Mouse (Mus musculus) hindbrain, postnatal 0 days (tissue): ENCODE results near the gene Slc11a2. TPM values are rescaled to one million over a fixed set of nuclear protein-coding genes. Genes with fewer than 3 reads are reported as not detected.

Experiments used
- ATAC-seq: fragments of 200-750 bp; cut with Nextera tagmentation; 2 replicates; pipeline ENCODE4 v1.8.0; 2017; ENCODE audit warnings: mild to moderate bottlenecking, moderate TSS enrichment, moderate library complexity
- DNase-seq: peaks from one replicate; pipeline ENCODE4 v3.0.0-alpha.2; 2015; ENCODE audit warnings: low spot score
- H3K27ac ChIP-seq: fragments of 300-500 bp; sonication (generic); 2 replicates; pipeline ENCODE4 v1.5.1; 2014; ENCODE audit warnings: mild to moderate bottlenecking
- H3K27me3 ChIP-seq: fragments of 300-500 bp; sonication (generic); 2 replicates; pipeline ENCODE4 v1.6.1; 2014; ENCODE audit warnings: low read length, mixed read lengths; ENCODE audit not compliant: insufficient read depth
- H3K36me3 ChIP-seq: fragments of 300-500 bp; sonication (generic); 2 replicates; pipeline ENCODE4 v1.6.1; 2014; ENCODE audit warnings: low read length, mixed read lengths; ENCODE audit not compliant: insufficient read depth
- H3K4me1 ChIP-seq: fragments of 300-500 bp; sonication (generic); 2 replicates; pipeline ENCODE4 v1.6.1; 2014; ENCODE audit warnings: antibody characterized with exemption, low read length, mixed read lengths; ENCODE audit not compliant: insufficient read depth
- H3K4me2 ChIP-seq: fragments of 300-500 bp; sonication (generic); 2 replicates; pipeline ENCODE4 v1.6.1; 2014; ENCODE audit warnings: low read depth, mild to moderate bottlenecking, low read length, moderate library complexity, mixed read lengths
- H3K4me3 ChIP-seq: fragments of 300-500 bp; sonication (generic); 2 replicates; pipeline ENCODE4 v1.5.1; 2014; ENCODE audit warnings: low read length
- H3K9ac ChIP-seq: fragments of 300-500 bp; sonication (generic); replicated peaks from 2 replicates; pipeline ENCODE4 v1.6.1; 2014; ENCODE audit warnings: mild to moderate bottlenecking, low read length, moderate library complexity, mixed read lengths
- H3K9me3 ChIP-seq: fragments of 300-500 bp; sonication (generic); 2 replicates; pipeline ENCODE4 v1.6.1; 2016; ENCODE audit warnings: low read length, mixed read lengths
- CTCF ChIP-seq: IDR thresholded peaks from 2 replicates; pipeline ENCODE4 v1.5.1; 2016; ENCODE audit warnings: antibody characterized with exemption, control low read depth, low read depth
- WGBS: fragments of 180-500 bp; shearing (Covaris S2); extraction: QIAGEN DNeasy Blood & Tissue Kit; methylation state at CpG from one replicate; pipeline ENCODE4 v1.1.7; 2014; 5-methylcytosine and 5-hydroxymethylcytosine counted together
- polyA plus RNA-seq: library from polyadenylated mRNA; unstranded; fragments of >200 nt; fragmentation: Nextera tagmentation; extraction: Ambion mirVana; gene quantifications from 2 replicates; pipeline ENCODE4 v1.2.1, GENCODE M21; 2015
- total RNA-seq: library from RNA; depleted of rRNA; stranded (reverse); fragments of >200 nt; gene quantifications from 2 replicates; pipeline ENCODE4 v1.2.3, GENCODE M21; 2014; rRNA removed

The Slc11a2 gene
- total RNA-seq (25.1 and 40.1 TPM in 2 replicates), polyA plus RNA-seq (14.5 and 18.5 TPM in 2 replicates)

DNA sequence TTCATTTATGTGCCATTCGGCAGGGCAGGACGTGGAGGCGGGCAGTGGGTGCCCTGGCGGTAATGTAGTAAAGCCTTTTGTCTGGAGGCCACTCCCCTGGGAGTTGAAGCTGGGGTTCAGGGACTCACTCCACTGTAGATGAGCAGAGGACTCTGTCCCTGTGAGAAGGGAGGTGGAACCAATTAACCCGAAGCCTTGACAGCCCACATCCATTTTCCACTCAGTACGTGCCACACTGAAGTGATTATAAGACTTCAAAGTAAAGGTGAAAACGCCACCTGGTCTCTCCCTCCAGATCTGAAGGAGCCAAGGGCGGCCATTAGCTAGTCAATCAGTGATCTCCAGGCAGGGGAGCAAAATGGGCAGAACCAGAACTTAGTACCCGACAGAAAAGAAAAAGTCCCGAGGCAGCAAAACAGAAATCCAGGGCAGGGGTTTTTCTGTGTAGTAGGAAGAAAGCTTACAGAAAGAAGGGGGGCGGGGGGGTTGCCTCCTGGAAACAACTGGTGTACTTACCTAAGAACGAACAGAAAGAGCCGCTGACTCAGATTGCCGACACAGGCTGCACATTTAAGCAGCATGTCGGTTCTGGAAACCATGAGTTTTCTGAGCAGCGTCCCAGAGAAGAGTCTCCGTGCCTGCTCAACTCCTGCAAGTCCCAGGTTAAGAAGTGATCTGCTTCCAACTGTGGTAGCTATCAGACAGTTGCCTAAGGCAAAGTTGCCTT lies at the start of gene Slc11a2:
Gene Slc11a2 (minus strand): TSS at position 677 of the 727 bp plus-strand sequence.
- no peak for TF ChIP-seq CTCF
- H3K36me3 ChIP-seq, result no peaks in the 10 kb centered on the region
- 27% methylated on average over 17 of the region's 17 CpGs for WGBS
- H3K9me3 ChIP-seq, result no peaks in the 10 kb centered on the region
- no peak within 1 kb of the TSS for H3K27ac ChIP-seq
- no peak for ATAC-seq
- H3K27me3 ChIP-seq, result no peaks in the 10 kb centered on the region
- DNase-seq, result no peak
- H3K4me3 ChIP-seq, result peak within 1 kb of the TSS; percentile 90
- H3K9ac ChIP-seq, result no peak within 1 kb of the TSS
- peak within 1 kb of the TSS; percentile 97 for H3K4me2 ChIP-seq
- peaks cover 13% of the 10 kb centered on the region; the same call in 1 of the 2 replicates for H3K4me1 ChIP-seq

DNA sequence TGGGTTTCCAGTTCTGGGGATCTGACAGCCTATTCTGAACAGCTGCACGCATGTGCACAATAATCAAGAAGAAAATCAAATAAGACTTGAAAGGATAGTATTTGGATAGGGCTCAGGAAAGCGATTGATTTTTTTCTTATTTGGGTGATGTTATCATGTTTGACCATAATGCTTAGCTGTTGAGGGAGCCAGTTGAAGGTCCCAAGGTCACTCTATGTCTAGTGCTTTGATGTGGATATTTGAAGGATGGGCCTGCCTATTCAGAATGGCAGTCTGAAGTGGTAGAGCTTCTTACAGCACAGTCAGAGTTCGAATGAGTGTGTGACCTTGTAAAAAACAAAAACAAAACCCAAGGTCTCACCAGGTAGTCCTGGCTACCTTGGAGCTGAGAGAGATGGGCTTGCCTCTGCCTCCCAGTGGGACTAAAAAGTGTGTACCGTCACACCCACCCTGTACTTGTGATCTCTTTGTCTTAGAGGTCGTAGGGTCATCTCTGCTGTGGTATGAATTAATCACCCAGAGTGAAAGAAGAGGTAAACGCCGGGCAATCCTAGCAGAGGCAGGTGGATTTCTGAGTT lies 49.1 kb upstream of the Slc11a2 start:
- Histone ChIP-seq H3K36me3 (peaks cover 54% of the 10 kb centered on the region), H3K27me3 (no peaks in the 10 kb centered on the region), H3K9me3 (no peaks in the 10 kb centered on the region), H3K4me3 (no peak overlapping the region), H3K4me2 (no peak overlapping the region), H3K27ac (no peak overlapping the region), H3K4me1 (peaks cover 8% of the 10 kb centered on the region), H3K9ac (no peak overlapping the region)
- ATAC-seq (no peak), DNase-seq (no peak)
- no peak for TF ChIP-seq CTCF
- WGBS, result 78% methylated on average over 7 of the region's 7 CpGs

GRCm38 (mm10) chr15:100470037-100470436 lies 45.2 kb upstream of the Slc11a2 start:
- Histone ChIP-seq H3K36me3 (peaks cover 17% of the 10 kb centered on the region), H3K9me3 (no peaks in the 10 kb centered on the region), H3K9ac (peak overlapping the region; percentile 84; the same call in 1 of the 2 replicates), H3K4me1 (peaks cover 8% of the 10 kb centered on the region), H3K27me3 (no peaks in the 10 kb centered on the region), H3K4me2 (peak overlapping the region; percentile 96), H3K4me3 (peak overlapping the region; percentile 88), H3K27ac (no peak overlapping the region)
- 60% methylated on average over 10 of the region's 10 CpGs for whole genome bisulfite sequencing
- ATAC-seq (no peak), DNase-seq (no peak)
- no peak for TF ChIP-seq CTCF

DNA sequence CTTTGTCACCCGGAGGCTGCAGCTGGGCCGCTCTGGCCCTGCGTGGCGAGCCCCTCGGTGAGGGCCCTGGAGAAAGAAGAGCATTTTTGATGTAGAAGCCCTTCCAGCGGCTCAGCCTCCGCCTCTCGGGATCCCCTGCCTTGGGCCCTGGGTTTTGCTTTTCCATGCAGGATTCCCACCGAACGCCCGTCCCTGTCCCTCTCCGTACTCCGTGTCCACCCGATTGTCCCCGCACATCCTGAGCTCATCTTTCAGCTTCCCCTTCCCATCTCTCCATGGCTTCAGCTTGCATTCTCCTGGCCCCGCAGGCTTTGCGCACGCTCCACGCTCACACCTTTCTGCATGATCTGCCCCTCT lies 44.3 kb upstream of the Slc11a2 start:
- Histone ChIP-seq H3K27ac (peak overlapping the region; percentile 88), H3K4me2 (peak overlapping the region; percentile 96), H3K4me3 (peak overlapping the region; percentile 88), H3K27me3 (no peaks in the 10 kb centered on the region), H3K9me3 (no peaks in the 10 kb centered on the region), H3K4me1 (peaks cover 8% of the 10 kb centered on the region), H3K9ac (peak overlapping the region; percentile 84), H3K36me3 (peaks cover 10% of the 10 kb centered on the region; the same call in 1 of the 2 replicates)
- ATAC-seq (peak; percentile 67), DNase-seq (no peak)
- WGBS, result 0% methylated on average over 15 of the region's 19 CpGs
- no peak for TF ChIP-seq CTCF

GRCm38 (mm10) chr15:100468295-100469188 lies 43.7 kb upstream of the Slc11a2 start, which contains the start of gene Letmd1:
Gene Letmd1, plus strand, starts transcription at chr15:100469023.
- 2% methylated on average over 74 of the region's 84 CpGs for WGBS
- H3K4me1 ChIP-seq, result peaks cover 8% of the 10 kb centered on the region
- H3K27ac ChIP-seq, result peak within 1 kb of the TSS; percentile 88
- no peaks in the 10 kb centered on the region for H3K27me3 ChIP-seq
- H3K9me3 ChIP-seq, result no peaks in the 10 kb centered on the region
- peak; percentile 52 for TF ChIP-seq CTCF
- DNase-seq (peak; percentile 97), ATAC-seq (peak; percentile 95)
- H3K9ac ChIP-seq, result peak within 1 kb of the TSS; percentile 84
- H3K36me3 ChIP-seq, result peaks cover 4% of the 10 kb centered on the region; the same call in 1 of the 2 replicates
- H3K4me2 ChIP-seq, result peak within 1 kb of the TSS; percentile 96
- H3K4me3 ChIP-seq, result peak within 1 kb of the TSS; percentile 88

GRCm38 (mm10) chr15:100467738-100468137 lies 42.9 kb upstream of the Slc11a2 start:
- TF ChIP-seq CTCF, result no peak
- H3K4me2 ChIP-seq, result peak overlapping the region; percentile 96
- peaks cover 8% of the 10 kb centered on the region for H3K4me1 ChIP-seq
- DNase-seq (no peak), ATAC-seq (no peak)
- no peaks in the 10 kb centered on the region for H3K27me3 ChIP-seq
- no peak overlapping the region; the same call in 1 of the 2 replicates for H3K9ac ChIP-seq
- peak overlapping the region; percentile 14; the same call in 1 of the 2 replicates for H3K4me3 ChIP-seq
- no peak overlapping the region for H3K27ac ChIP-seq
- 29% methylated on average over 8 of the region's 8 CpGs for WGBS
- no peaks in the 10 kb centered on the region for H3K9me3 ChIP-seq
- H3K36me3 ChIP-seq, result no peaks in the 10 kb centered on the region
